Mouse (Mus musculus) heart, embryonic 13.5 days (tissue): ENCODE data around the gene Auts2. TPM values are rescaled to one million over a fixed set of nuclear protein-coding genes. Genes with fewer than 3 reads are reported as not detected.

ENCODE experiments used
- ATAC-seq: fragments of 200-750 bp; cut with Nextera tagmentation; 2 replicates; pipeline ENCODE4 v1.8.0; 2017; ENCODE audit warnings: moderate TSS enrichment; ENCODE audit not compliant: insufficient number of reproducible peaks, low FRiP score, low TSS enrichment; ENCODE audit errors: extremely low read depth
- H3K27ac ChIP-seq: fragments of 300-500 bp; sonication (generic); replicated peaks from 2 replicates; pipeline ENCODE4 v1.5.1; 2015; ENCODE audit warnings: moderate library complexity, mild to moderate bottlenecking, inconsistent platforms
- H3K27me3 ChIP-seq: fragments of 300-500 bp; sonication (generic); replicated peaks from 2 replicates; pipeline ENCODE4 v1.6.1; 2015; ENCODE audit warnings: mild to moderate bottlenecking, inconsistent platforms
- H3K36me3 ChIP-seq: fragments of 300-500 bp; sonication (generic); 2 replicates; pipeline ENCODE4 v1.6.1; 2015; ENCODE audit warnings: mild to moderate bottlenecking, inconsistent platforms
- H3K4me1 ChIP-seq: fragments of 300-500 bp; sonication (generic); 2 replicates; pipeline ENCODE4 v1.6.1; 2015; ENCODE audit warnings: inconsistent platforms
- H3K4me2 ChIP-seq: fragments of 300-500 bp; sonication (generic); 2 replicates; pipeline ENCODE4 v1.6.1; 2015; ENCODE audit warnings: inconsistent platforms, mild to moderate bottlenecking, moderate library complexity
- H3K4me3 ChIP-seq: fragments of 300-500 bp; sonication (generic); 2 replicates; pipeline ENCODE4 v1.5.1; 2015; ENCODE audit warnings: moderate library complexity, mild to moderate bottlenecking, inconsistent platforms
- H3K9ac ChIP-seq: fragments of 300-500 bp; sonication (generic); 2 replicates; pipeline ENCODE4 v1.6.1; 2015; ENCODE audit warnings: inconsistent platforms, mild to moderate bottlenecking, moderate library complexity
- H3K9me3 ChIP-seq: fragments of 300-500 bp; sonication (generic); 2 replicates; pipeline ENCODE4 v1.6.1; 2016; ENCODE audit warnings: inconsistent platforms
- WGBS: fragments of 180-500 bp; shearing (Covaris S2); methylation state at CpG from one replicate; pipeline ENCODE4 v1.1.7; 2015; ENCODE audit warnings: mixed read lengths; 5-methylcytosine and 5-hydroxymethylcytosine counted together
- polyA plus RNA-seq: library from polyadenylated mRNA; unstranded; fragments of >200 nt; fragmentation: Nextera tagmentation; extraction: Ambion mirVana; gene quantifications from 2 replicates; pipeline ENCODE4 v1.2.1, GENCODE M21; 2015

The Auts2 gene
- polyA plus RNA-seq, 1 experiment from 2014 or later, result 13.8 TPM

- no peak for ATAC-seq
- H3K4me3 ChIP-seq, result no peak overlapping the region
- 13% methylated on average over 12 of the region's 12 CpGs for WGBS
- no peak overlapping the region for H3K27ac ChIP-seq
- no peaks in the 10 kb centered on the region for H3K27me3 ChIP-seq
- H3K4me2 ChIP-seq, result peak overlapping the region; percentile 40
- H3K4me1 ChIP-seq, result peaks cover 21% of the 10 kb centered on the region
- no peaks in the 10 kb centered on the region for H3K36me3 ChIP-seq
- H3K9me3 ChIP-seq, result no peaks in the 10 kb centered on the region
- no peak overlapping the region for H3K9ac ChIP-seq
These were observed 514.1 kb downstream of the Auts2 start for GRCm38 (mm10) chr5:132029038-132029437.

- no peak overlapping the region for H3K4me3 ChIP-seq
- WGBS, result 61% methylated on average over 5 of the region's 5 CpGs
- ATAC-seq, result no peak
- no peaks in the 10 kb centered on the region for H3K27me3 ChIP-seq
- H3K4me2 ChIP-seq, result no peak overlapping the region
- H3K4me1 ChIP-seq, result peaks cover 21% of the 10 kb centered on the region
- H3K27ac ChIP-seq, result no peak overlapping the region
- H3K9me3 ChIP-seq, result no peaks in the 10 kb centered on the region
- no peaks in the 10 kb centered on the region for H3K36me3 ChIP-seq
- no peak overlapping the region for H3K9ac ChIP-seq
These were observed 515.2 kb downstream of the Auts2 start for GRCm38 (mm10) chr5:132027859-132028498.

GRCm38 (mm10) chr5:132013296-132013695, 529.8 kb downstream of the Auts2 start:
- Histone ChIP-seq H3K9me3 (no peaks in the 10 kb centered on the region), H3K4me3 (no peak overlapping the region), H3K36me3 (no peaks in the 10 kb centered on the region), H3K4me1 (no peaks in the 10 kb centered on the region), H3K9ac (no peak overlapping the region), H3K4me2 (no peak overlapping the region), H3K27me3 (no peaks in the 10 kb centered on the region), H3K27ac (no peak overlapping the region)
- WGBS, result 80% methylated on average over 7 of the region's 7 CpGs
- no peak for ATAC-seq

GRCm38 (mm10) chr5:132011795-132012194, 531.3 kb downstream of the Auts2 start:
- ATAC-seq, result no peak
- no peak overlapping the region for H3K9ac ChIP-seq

GRCm38 (mm10) chr5:132008703-132009222, 534.4 kb downstream of the Auts2 start:
- no peak overlapping the region for H3K9ac ChIP-seq
- H3K4me2 ChIP-seq, result no peak overlapping the region
- WGBS, result 77% methylated on average over 7 of the region's 7 CpGs
- no peaks in the 10 kb centered on the region for H3K27me3 ChIP-seq
- ATAC-seq, result no peak
- H3K36me3 ChIP-seq, result no peaks in the 10 kb centered on the region
- H3K4me3 ChIP-seq, result no peak overlapping the region
- no peaks in the 10 kb centered on the region for H3K4me1 ChIP-seq
- no peaks in the 10 kb centered on the region for H3K9me3 ChIP-seq
- no peak overlapping the region for H3K27ac ChIP-seq

More at GRCm38 (mm10) chr5:132011795-132012194, 531.3 kb downstream of the Auts2 start:
- no peak overlapping the region for H3K4me3 ChIP-seq
- no peaks in the 10 kb centered on the region for H3K27me3 ChIP-seq
- no peaks in the 10 kb centered on the region for H3K9me3 ChIP-seq
- H3K27ac ChIP-seq, result no peak overlapping the region
- H3K4me1 ChIP-seq, result no peaks in the 10 kb centered on the region
- no peaks in the 10 kb centered on the region for H3K36me3 ChIP-seq
- H3K4me2 ChIP-seq, result no peak overlapping the region

GRCm38 (mm10) chr5:132007907-132008306, 535.2 kb downstream of the Auts2 start:
- H3K4me3 ChIP-seq, result no peak overlapping the region
- no peak for ATAC-seq
- WGBS, result 83% methylated on average over 4 of the region's 4 CpGs

GRCm38 (mm10) chr5:131992681-131993211, 550.4 kb downstream of the Auts2 start:
- WGBS, result 78% methylated on average over 12 of the region's 12 CpGs
- H3K4me2 ChIP-seq, result no peak overlapping the region
- H3K9ac ChIP-seq, result no peak overlapping the region
- ATAC-seq, result no peak
- no peaks in the 10 kb centered on the region for H3K36me3 ChIP-seq
- H3K27ac ChIP-seq, result no peak overlapping the region
- H3K4me3 ChIP-seq, result no peak overlapping the region
- H3K4me1 ChIP-seq, result peaks cover 11% of the 10 kb centered on the region; the same call in 1 of the 2 replicates
- H3K27me3 ChIP-seq, result no peaks in the 10 kb centered on the region
- H3K9me3 ChIP-seq, result no peaks in the 10 kb centered on the region

More at GRCm38 (mm10) chr5:132007907-132008306, 535.2 kb downstream of the Auts2 start:
- H3K4me2 ChIP-seq, result no peak overlapping the region
- no peak overlapping the region for H3K9ac ChIP-seq
- H3K27me3 ChIP-seq, result no peaks in the 10 kb centered on the region
- no peaks in the 10 kb centered on the region for H3K36me3 ChIP-seq
- H3K9me3 ChIP-seq, result no peaks in the 10 kb centered on the region
- no peaks in the 10 kb centered on the region for H3K4me1 ChIP-seq
- H3K27ac ChIP-seq, result no peak overlapping the region

GRCm38 (mm10) chr5:131992268-131992667, 550.9 kb downstream of the Auts2 start:
- H3K9ac ChIP-seq, result no peak overlapping the region
- H3K4me3 ChIP-seq, result no peak overlapping the region
- ATAC-seq, result no peak
- H3K27ac ChIP-seq, result no peak overlapping the region
- H3K4me2 ChIP-seq, result no peak overlapping the region
- peaks cover 11% of the 10 kb centered on the region; the same call in 1 of the 2 replicates for H3K4me1 ChIP-seq
- WGBS, result 79% methylated on average over 6 of the region's 6 CpGs
- no peaks in the 10 kb centered on the region for H3K36me3 ChIP-seq
- no peaks in the 10 kb centered on the region for H3K27me3 ChIP-seq
- H3K9me3 ChIP-seq, result no peaks in the 10 kb centered on the region

GRCm38 (mm10) chr5:131990532-131990931, 552.6 kb downstream of the Auts2 start:
- no peak overlapping the region for H3K4me2 ChIP-seq
- 69% methylated on average over 1 of the region's 1 CpGs for WGBS
- ATAC-seq, result no peak

GRCm38 (mm10) chr5:131981451-131981850, 561.7 kb downstream of the Auts2 start:
- ATAC-seq, result no peak
- WGBS, result 76% methylated on average over 3 of the region's 3 CpGs
- Histone ChIP-seq H3K9ac (no peak overlapping the region), H3K36me3 (no peaks in the 10 kb centered on the region), H3K4me1 (no peaks in the 10 kb centered on the region), H3K27ac (no peak overlapping the region), H3K4me3 (no peak overlapping the region), H3K9me3 (no peaks in the 10 kb centered on the region), H3K27me3 (no peaks in the 10 kb centered on the region), H3K4me2 (no peak overlapping the region)

More at GRCm38 (mm10) chr5:131990532-131990931, 552.6 kb downstream of the Auts2 start:
- no peaks in the 10 kb centered on the region for H3K36me3 ChIP-seq
- peaks cover 11% of the 10 kb centered on the region; the same call in 1 of the 2 replicates for H3K4me1 ChIP-seq
- H3K27me3 ChIP-seq, result no peaks in the 10 kb centered on the region
- no peak overlapping the region for H3K4me3 ChIP-seq
- no peaks in the 10 kb centered on the region for H3K9me3 ChIP-seq
- H3K9ac ChIP-seq, result no peak overlapping the region
- H3K27ac ChIP-seq, result no peak overlapping the region

- WGBS, result 52% methylated on average over 9 of the region's 9 CpGs
- Histone ChIP-seq H3K27ac (no peak overlapping the region), H3K4me3 (no peak overlapping the region), H3K27me3 (no peaks in the 10 kb centered on the region), H3K4me1 (no peaks in the 10 kb centered on the region), H3K9me3 (no peaks in the 10 kb centered on the region), H3K4me2 (no peak overlapping the region), H3K36me3 (no peaks in the 10 kb centered on the region), H3K9ac (no peak overlapping the region)
- no peak for ATAC-seq
These were observed 564.2 kb downstream of the Auts2 start for GRCm38 (mm10) chr5:131978939-131979338.

GRCm38 (mm10) chr5:131977497-131977896, 565.6 kb downstream of the Auts2 start:
- Histone ChIP-seq H3K4me1 (no peaks in the 10 kb centered on the region), H3K4me2 (no peak overlapping the region), H3K9ac (no peak overlapping the region), H3K27ac (no peak overlapping the region), H3K36me3 (no peaks in the 10 kb centered on the region), H3K4me3 (no peak overlapping the region), H3K27me3 (no peaks in the 10 kb centered on the region), H3K9me3 (no peaks in the 10 kb centered on the region)
- 58% methylated on average over 3 of the region's 3 CpGs for WGBS
- no peak for ATAC-seq
